Comparison of ENCODE assay signal across 20 mouse cellular contexts in the genomic region with DNA sequence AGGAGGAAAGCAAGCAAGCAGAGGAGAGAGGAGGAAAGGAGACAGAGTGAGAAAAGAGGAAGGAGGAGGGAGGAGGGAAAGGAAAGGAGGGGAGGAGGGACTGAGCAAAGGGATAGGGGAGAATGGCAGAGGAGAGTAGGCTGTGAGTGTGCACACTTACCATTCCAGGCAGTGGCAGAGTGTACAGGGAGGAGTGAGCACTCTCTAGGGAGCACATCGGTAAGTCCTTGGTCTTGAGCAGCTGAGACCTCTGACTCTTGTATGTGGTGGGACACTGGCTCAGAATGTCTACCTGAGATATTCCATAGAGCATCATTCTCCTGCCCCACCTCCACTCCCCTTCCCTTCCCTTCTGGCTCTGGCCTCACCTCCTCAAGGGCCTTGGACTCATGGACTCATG.
"Had no signal": no experiment of that assay in that cellular context is flagged by ENCODE, and none has a peak within 500 bp of the region (broad histone marks: within the 10 kb centered on the region; RNA-seq: fewer than 3 reads in every experiment).

No protein-coding gene starts in this region.

- H3K4me1 ChIP-seq: limb, embryonic 12.5 days; liver, embryonic 13.5 days; neural tube, embryonic 15.5 days; stomach, embryonic 15.5 days had no signal

- ATAC-seq: intestine, embryonic 16.5 days; liver, postnatal 0 days; lung, postnatal 0 days; midbrain, embryonic 13.5 days had no signal

- H3K9ac ChIP-seq: limb, embryonic 12.5 days; liver, embryonic 13.5 days; liver, postnatal 0 days; lung, embryonic 14.5 days; midbrain, embryonic 13.5 days; neural tube, embryonic 12.5 days; neural tube, embryonic 15.5 days; stomach, embryonic 15.5 days had no signal

- H3K4me3 ChIP-seq: layer of hippocampus, adult 2 months; limb, embryonic 12.5 days; liver, embryonic 13.5 days; midbrain, embryonic 13.5 days; neural tube, embryonic 12.5 days; neural tube, embryonic 15.5 days; stomach, embryonic 15.5 days had no signal

- H3K4me2 ChIP-seq: limb, embryonic 12.5 days; liver, embryonic 13.5 days; lung, embryonic 14.5 days; midbrain, embryonic 13.5 days; neural tube, embryonic 12.5 days; neural tube, embryonic 15.5 days; stomach, embryonic 15.5 days had no signal

- H3K9me3 ChIP-seq: liver, embryonic 13.5 days; neural tube, embryonic 15.5 days; stomach, embryonic 15.5 days had no signal

- H3K27ac ChIP-seq: kidney, postnatal 0 days; layer of hippocampus, adult 2 months; limb, embryonic 12.5 days; liver, embryonic 13.5 days; macrophage; midbrain, embryonic 13.5 days; neural tube, embryonic 12.5 days; neural tube, embryonic 15.5 days; stomach, embryonic 15.5 days had no signal

- H3K27me3 ChIP-seq: limb, embryonic 12.5 days; liver, embryonic 13.5 days; midbrain, embryonic 13.5 days; neural tube, embryonic 12.5 days; neural tube, embryonic 15.5 days; stomach, embryonic 15.5 days had no signal

- H3K36me3 ChIP-seq: limb, embryonic 12.5 days; liver, embryonic 13.5 days; midbrain, embryonic 13.5 days; neural tube, embryonic 12.5 days; neural tube, embryonic 15.5 days; stomach, embryonic 15.5 days had no signal

- DNase-seq: kidney, adult 2 months; kidney, postnatal 25 days; layer of hippocampus, adult 9-11 months; liver, embryonic 13.5 days; liver, postnatal 0 days; lung, embryonic 14.5 days; right cerebral cortex, adult 18-20 months; right cerebral cortex, postnatal 14 days; thymus, adult 18-20 months; thymus, postnatal 36 days had no signal
